Mouse (Mus musculus) G1E (cell line): Measurements from ENCODE around the gene Fat3. TPM values are rescaled to one million over a fixed set of nuclear protein-coding genes. Genes with fewer than 3 reads are reported as not detected.

Experiments
- ATAC-seq: 2 replicates; pipeline ENCODE4 v1.8.0; 2016; ENCODE audit warnings: mild to moderate bottlenecking; ENCODE audit not compliant: insufficient number of reproducible peaks, poor library complexity, low FRiP score, severe bottlenecking; ENCODE audit errors: extremely low read depth
- DNase-seq: peaks from one replicate; pipeline ENCODE4 v3.0.0; 2012; ENCODE audit warnings: low spot score
- H3K27me3 ChIP-seq: 2 replicates; pipeline ENCODE4 v1.6.1; 2012; ENCODE audit warnings: mild to moderate bottlenecking, low read length, inconsistent platforms; ENCODE audit not compliant: insufficient read depth
- H3K36me3 ChIP-seq: replicated peaks from 2 replicates; pipeline ENCODE3; 2012; ENCODE audit warnings: mild to moderate bottlenecking, inconsistent platforms
- H3K4me1 ChIP-seq: 2 replicates; pipeline ENCODE4 v1.6.1; 2012; ENCODE audit warnings: low read depth, low read length, inconsistent platforms, mixed read lengths; ENCODE audit not compliant: insufficient read depth
- H3K4me3 ChIP-seq: 2 replicates; pipeline ENCODE4 v1.5.1; 2012; ENCODE audit warnings: low read depth, mild to moderate bottlenecking, inconsistent platforms, low read length, moderate library complexity, mixed read lengths
- H3K9me3 ChIP-seq: replicated peaks from 2 replicates; pipeline ENCODE4 v1.6.1; 2012; ENCODE audit warnings: inconsistent platforms
- CTCF ChIP-seq: IDR thresholded peaks from 2 replicates; pipeline ENCODE4 v1.5.1; 2012; ENCODE audit warnings: low read depth, low read length, inconsistent platforms, mixed read lengths
- GATA1 ChIP-seq: IDR thresholded peaks from 2 replicates; pipeline ENCODE4 v1.6.1; 2012; ENCODE audit warnings: borderline replicate concordance, low read length, inconsistent platforms, mixed read lengths
- GATA2 ChIP-seq: IDR thresholded peaks from 2 replicates; pipeline ENCODE4 v1.6.1; 2012; ENCODE audit warnings: low read depth, low read length, inconsistent platforms, borderline replicate concordance
- POLR2AphosphoS5 ChIP-seq: IDR thresholded peaks from 2 replicates; pipeline ENCODE4 v1.6.1; 2012; ENCODE audit warnings: low read depth, low read length, inconsistent platforms; ENCODE audit not compliant: insufficient replicate concordance
- TAL1 ChIP-seq: conservative IDR thresholded peaks from 2 replicates; pipeline ENCODE4 v1.6.1; 2012; ENCODE audit warnings: low read depth, low read length, inconsistent platforms, mixed read lengths
- polyA plus RNA-seq: library from polyadenylated mRNA; stranded (reverse); fragments of >175 nt; gene quantifications from 2 replicates; pipeline ENCODE4 v1.2.3, GENCODE M21; 2012
- total RNA-seq, 2 experiments: library from RNA; stranded (forward) in 1 of 2; stranded (reverse) in 1 of 2; fragments of 200-1000 nt in 1 of 2; fragments of >200 nt in 1 of 2; fragmentation: Nextera tagmentation in 1 of 2; gene quantifications; 2 replicates each; pipeline ENCODE4 v1.2.3; 2014 to 2017

Gene Fat3
- total and polyA plus RNA-seq, 3 experiments, result 0.11 TPM; not detected in 2

- Histone ChIP-seq H3K36me3 (no peaks in the 10 kb centered on the region), H3K27me3 (no peaks in the 10 kb centered on the region), H3K9me3 (no peaks in the 10 kb centered on the region), H3K4me3 (no peak overlapping the region), H3K4me1 (no peaks in the 10 kb centered on the region)
- TF ChIP-seq GATA1, result no peak
- TF ChIP-seq CTCF, result no peak
- no peak for TF ChIP-seq TAL1
- TF ChIP-seq POLR2AphosphoS5, result no peak
- no peak for TF ChIP-seq GATA2
- no peak for ATAC-seq
- DNase-seq, result no peak
Measured at GRCm38 (mm10) chr9:16306222-16306621, 194.9 kb downstream of the Fat3 start.

- Histone ChIP-seq H3K4me1 (no peaks in the 10 kb centered on the region), H3K4me3 (no peak overlapping the region), H3K27me3 (no peaks in the 10 kb centered on the region), H3K9me3 (no peaks in the 10 kb centered on the region), H3K36me3 (no peaks in the 10 kb centered on the region)
- DNase-seq (no peak), ATAC-seq (no peak)
- TF ChIP-seq GATA2 (no peak), POLR2AphosphoS5 (no peak), GATA1 (no peak), CTCF (no peak), TAL1 (no peak)
Measured at GRCm38 (mm10) chr9:16305396-16306086, 195.5 kb downstream of the Fat3 start.

- Histone ChIP-seq H3K4me1 (no peaks in the 10 kb centered on the region), H3K9me3 (no peaks in the 10 kb centered on the region), H3K36me3 (no peaks in the 10 kb centered on the region), H3K4me3 (no peak overlapping the region), H3K27me3 (no peaks in the 10 kb centered on the region)
- no peak for DNase-seq
- ATAC-seq, result no peak
- TF ChIP-seq CTCF (no peak), POLR2AphosphoS5 (no peak), GATA2 (no peak), GATA1 (no peak), TAL1 (no peak)
Measured at GRCm38 (mm10) chr9:16304949-16305348, 196.1 kb downstream of the Fat3 start.

- ATAC-seq, result no peak
- Histone ChIP-seq H3K4me1 (no peaks in the 10 kb centered on the region), H3K4me3 (no peak overlapping the region), H3K36me3 (no peaks in the 10 kb centered on the region), H3K27me3 (no peaks in the 10 kb centered on the region), H3K9me3 (no peaks in the 10 kb centered on the region)
- no peak for DNase-seq
- TF ChIP-seq TAL1 (no peak), POLR2AphosphoS5 (no peak), GATA1 (no peak), GATA2 (no peak), CTCF (no peak)
Measured at GRCm38 (mm10) chr9:16302484-16302883, 198.6 kb downstream of the Fat3 start.

- no peak for ATAC-seq
Measured at GRCm38 (mm10) chr9:16297935-16298334, 203.2 kb downstream of the Fat3 start.

GRCm38 (mm10) chr9:16293928-16294806, 206.9 kb downstream of the Fat3 start:
- no peaks in the 10 kb centered on the region for H3K9me3 ChIP-seq
- no peaks in the 10 kb centered on the region for H3K36me3 ChIP-seq
- no peaks in the 10 kb centered on the region for H3K4me1 ChIP-seq
- H3K27me3 ChIP-seq, result no peaks in the 10 kb centered on the region
- no peak for DNase-seq
- no peak overlapping the region for H3K4me3 ChIP-seq
- ATAC-seq, result no peak
- TF ChIP-seq POLR2AphosphoS5 (no peak), CTCF (no peak), TAL1 (no peak), GATA1 (no peak), GATA2 (no peak)

More at GRCm38 (mm10) chr9:16297935-16298334, 203.2 kb downstream of the Fat3 start:
- H3K4me3 ChIP-seq, result no peak overlapping the region
- H3K4me1 ChIP-seq, result no peaks in the 10 kb centered on the region
- no peaks in the 10 kb centered on the region for H3K36me3 ChIP-seq
- no peaks in the 10 kb centered on the region for H3K9me3 ChIP-seq
- DNase-seq, result no peak
- no peak for TF ChIP-seq GATA2
- no peak for TF ChIP-seq GATA1
- TF ChIP-seq CTCF, result no peak
- no peak for TF ChIP-seq POLR2AphosphoS5
- no peak for TF ChIP-seq TAL1
- H3K27me3 ChIP-seq, result no peaks in the 10 kb centered on the region
